Mouse (Mus musculus) liver, embryonic 16.5 days (tissue): Measurements from ENCODE around the gene Abhd18. TPM values are rescaled to one million over a fixed set of nuclear protein-coding genes. Genes with fewer than 3 reads are reported as not detected.

Source experiments
- ATAC-seq: fragments of 200-750 bp; cut with Nextera tagmentation; 2 replicates; pipeline ENCODE4 v1.8.0; 2017; ENCODE audit warnings: low read depth, mild to moderate bottlenecking, moderate number of reproducible peaks, moderate library complexity
- H3K27ac ChIP-seq: fragments of 300-500 bp; sonication (generic); 2 replicates; pipeline ENCODE4 v1.5.1; 2014; ENCODE audit warnings: mild to moderate bottlenecking, low read length
- H3K27me3 ChIP-seq: fragments of 300-500 bp; sonication (generic); 2 replicates; pipeline ENCODE4 v1.6.1; 2014; ENCODE audit warnings: low read depth, low read length, mixed read lengths; ENCODE audit not compliant: control insufficient read depth, insufficient read depth
- H3K36me3 ChIP-seq: fragments of 300-500 bp; sonication (generic); 2 replicates; pipeline ENCODE4 v1.6.1; 2014; ENCODE audit warnings: mild to moderate bottlenecking; ENCODE audit not compliant: control insufficient read depth, insufficient read depth
- H3K4me1 ChIP-seq: fragments of 300-500 bp; sonication (generic); 2 replicates; pipeline ENCODE4 v1.6.1; 2014; ENCODE audit warnings: low read depth, low read length, mixed read lengths; ENCODE audit not compliant: control insufficient read depth
- H3K4me2 ChIP-seq: fragments of 300-500 bp; sonication (generic); 2 replicates; pipeline ENCODE4 v1.6.1; 2014; ENCODE audit warnings: low read depth, low read length, mixed read lengths
- H3K4me3 ChIP-seq: fragments of 300-500 bp; sonication (generic); 2 replicates; pipeline ENCODE4 v1.5.1; 2014; ENCODE audit warnings: low read depth, mild to moderate bottlenecking, low read length
- H3K9ac ChIP-seq: fragments of 300-500 bp; sonication (generic); 2 replicates; pipeline ENCODE4 v1.6.1; 2014; ENCODE audit warnings: low read depth, low read length
- H3K9me3 ChIP-seq: fragments of 300-500 bp; sonication (generic); replicated peaks from 2 replicates; pipeline ENCODE4 v1.6.1; 2016; ENCODE audit warnings: low read length; ENCODE audit not compliant: control insufficient read depth
- WGBS: fragments of 180-500 bp; shearing (Covaris S2); extraction: QIAGEN DNeasy Blood & Tissue Kit; methylation state at CpG from one replicate; pipeline ENCODE4 v1.1.7; 2014; ENCODE audit not compliant: insufficient replicate concordance; 5-methylcytosine and 5-hydroxymethylcytosine counted together
- polyA plus RNA-seq: library from polyadenylated mRNA; unstranded; fragments of >200 nt; fragmentation: Nextera tagmentation; extraction: Ambion mirVana; gene quantifications from 2 replicates; pipeline ENCODE4 v1.2.1, GENCODE M21; 2015

Gene Abhd18
- polyA plus RNA-seq, 1 experiment from 2014 or later, result 4.7 TPM

GRCm38 (mm10) chr3:40958831-40959230, 112.1 kb downstream of the Abhd18 start:
- H3K4me1 ChIP-seq, result no peaks in the 10 kb centered on the region
- H3K4me3 ChIP-seq, result no peak overlapping the region
- no peaks in the 10 kb centered on the region for H3K27me3 ChIP-seq
- no peak overlapping the region for H3K4me2 ChIP-seq
- ATAC-seq, result 0 out of 2 replicates have a peak, but pooled peaks have one; percentile 24
- no peaks in the 10 kb centered on the region for H3K36me3 ChIP-seq
- H3K9ac ChIP-seq, result no peak overlapping the region
- no peaks in the 10 kb centered on the region for H3K9me3 ChIP-seq
- no peak overlapping the region for H3K27ac ChIP-seq

GRCm38 (mm10) chr3:40980758-40981157, 134.0 kb downstream of the Abhd18 start:
- H3K4me1 ChIP-seq, result no peaks in the 10 kb centered on the region
- H3K27me3 ChIP-seq, result no peaks in the 10 kb centered on the region
- H3K27ac ChIP-seq, result no peak overlapping the region
- no peak overlapping the region for H3K9ac ChIP-seq
- no peak for ATAC-seq
- no peak overlapping the region for H3K4me3 ChIP-seq
- H3K36me3 ChIP-seq, result no peaks in the 10 kb centered on the region
- no peaks in the 10 kb centered on the region for H3K9me3 ChIP-seq
- H3K4me2 ChIP-seq, result no peak overlapping the region

GRCm38 (mm10) chr3:40987539-40987938, 140.8 kb downstream of the Abhd18 start:
- WGBS, result 44% methylated on average over 5 of the region's 5 CpGs
- no peak overlapping the region for H3K9ac ChIP-seq
- no peaks in the 10 kb centered on the region; the same call in 1 of the 2 replicates for H3K36me3 ChIP-seq
- no peaks in the 10 kb centered on the region for H3K9me3 ChIP-seq
- H3K4me2 ChIP-seq, result no peak overlapping the region
- ATAC-seq, result no peak
- H3K27ac ChIP-seq, result no peak overlapping the region
- no peaks in the 10 kb centered on the region for H3K27me3 ChIP-seq
- H3K4me3 ChIP-seq, result no peak overlapping the region
- peaks cover 2% of the 10 kb centered on the region; the same call in 1 of the 2 replicates for H3K4me1 ChIP-seq

Other genes starting within 250 kb of the Abhd18 start
- gene Slc25a31, start 138.1 kb upstream of the Abhd18 start, polyA plus RNA-seq, result not detected in 2 replicates
- gene Hspa4l, start 102.5 kb upstream of the Abhd18 start, polyA plus RNA-seq, result 14.5 and 15.5 TPM in 2 replicates
- gene Plk4, start 47.0 kb upstream of the Abhd18 start, polyA plus RNA-seq, result 29.8 and 33.3 TPM in 2 replicates
- gene Mfsd8, start 84 bp upstream of the Abhd18 start, polyA plus RNA-seq, result 3.9 and 4.6 TPM in 2 replicates
- 0.09 and 0.11 TPM in 2 replicates for gene 1700034I23Rik, start 55.6 kb downstream of the Abhd18 start, polyA plus RNA-seq
- gene Larp1b, start 102.9 kb downstream of the Abhd18 start, polyA plus RNA-seq, result 7.1 and 7.4 TPM in 2 replicates
- gene Pgrmc2, start 236.1 kb downstream of the Abhd18 start, polyA plus RNA-seq, result 15.2 and 15.3 TPM in 2 replicates